Mouse (Mus musculus): ENCODE results near the gene Adamts3.

- TF ChIP-seq CTCF (IDR thresholded peaks at IDR 0.05; ENCODE audit: extremely low read depth, insufficient read length, insufficient replicate concordance, low read depth, low read length) (no peak), POLR2A (IDR thresholded peaks at IDR 0.05; ENCODE audit: low read depth, low read length) (no peak)
Measured at GRCm38 (mm10) chr5:89819531-89819930, 63.6 kb downstream of the Adamts3 start.

All from small intestine, adult 2 months (tissue).